Mouse (Mus musculus) myocyte (in vitro differentiated cells): ENCODE results near the gene 3110009E18Rik.

Experiments
- MAX ChIP-seq: IDR thresholded peaks from one replicate; pipeline ENCODE4 v1.6.1; 2011; ENCODE audit warnings: low read depth, mild to moderate bottlenecking, control low read depth
- MYOG ChIP-seq, 3 experiments: IDR thresholded peaks; one replicate each; pipeline ENCODE4 v1.6.1; 2011; ENCODE audit warnings: control low read depth in 2 of 3, low read depth in 2 of 3, mild to moderate bottlenecking in 2 of 3; ENCODE audit not compliant: insufficient read length in 2 of 3, control insufficient read depth in 1 of 3, insufficient read depth in 1 of 3
- POLR2A ChIP-seq: IDR thresholded peaks from one replicate; pipeline ENCODE4 v1.6.1; 2011; ENCODE audit warnings: low read depth, mild to moderate bottlenecking, control low read depth, moderate library complexity; ENCODE audit not compliant: insufficient read length
- POLR2AphosphoS2 ChIP-seq: IDR thresholded peaks from one replicate; pipeline ENCODE4 v1.6.1; 2011; ENCODE audit warnings: low read depth, control low read depth; ENCODE audit not compliant: insufficient read length
- REST ChIP-seq: IDR thresholded peaks from one replicate; pipeline ENCODE4 v1.6.1; 2011; ENCODE audit warnings: mild to moderate bottlenecking, control low read depth, moderate library complexity; ENCODE audit not compliant: insufficient read depth, insufficient read length
- TCF12 ChIP-seq: IDR thresholded peaks from one replicate; pipeline ENCODE4 v1.6.1; 2011; ENCODE audit warnings: mild to moderate bottlenecking, control low read depth; ENCODE audit not compliant: poor library complexity, insufficient read depth, severe bottlenecking
- TCF3 ChIP-seq: IDR thresholded peaks from one replicate; pipeline ENCODE4 v1.6.1; 2011; ENCODE audit warnings: low read depth, control low read depth; ENCODE audit not compliant: insufficient read length

DNA sequence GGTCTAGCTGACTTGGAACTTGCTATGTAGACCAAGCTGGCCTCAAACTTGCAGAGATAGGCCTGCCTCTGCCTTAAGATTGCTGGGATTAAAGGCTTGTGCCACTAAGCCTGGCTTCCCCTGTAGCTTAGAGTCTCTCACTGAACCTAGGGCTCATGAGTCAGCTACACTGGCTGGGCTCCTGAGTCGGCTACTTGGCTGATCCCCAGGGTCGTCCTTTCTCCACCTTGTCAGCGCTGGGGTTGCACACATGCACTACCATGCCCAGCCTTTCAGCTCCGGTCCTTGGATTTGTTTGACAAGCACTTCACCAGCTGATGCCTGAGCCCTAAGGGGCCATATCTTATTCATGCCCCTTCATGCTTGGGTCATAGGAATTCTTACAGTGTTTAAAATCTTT lies 47.0 kb downstream of the 3110009E18Rik start:
- TF ChIP-seq MAX (no peak), POLR2A (no peak), POLR2AphosphoS2 (no peak), TCF12 (no peak), MYOG (IDR thresholded peaks at IDR 0.05; ENCODE audit: control insufficient read depth in 1 of 3, insufficient read depth in 1 of 3, insufficient read length in 2 of 3, low read depth in 2 of 3) (no peak), REST (no peak), TCF3 (no peak)
